Mouse (Mus musculus) lung, embryonic 16.5 days (tissue): ENCODE data around the gene Col5a2. TPM values are rescaled to one million over a fixed set of nuclear protein-coding genes. Genes with fewer than 3 reads are reported as not detected.
"Not testable (repeated sequence)": the region's sequence is repeated elsewhere in the genome, so short reads cannot be mapped to it uniquely, and the experiment has no call there.

Experiments
- ATAC-seq: fragments of 200-750 bp; cut with Nextera tagmentation; 2 replicates; pipeline ENCODE4 v1.8.0; 2017; ENCODE audit warnings: low read depth, mild to moderate bottlenecking, moderate library complexity
- H3K27ac ChIP-seq: fragments of 300-500 bp; sonication (generic); 2 replicates; pipeline ENCODE4 v1.5.1; 2014; ENCODE audit warnings: mild to moderate bottlenecking, control low read depth, low read length
- H3K27me3 ChIP-seq: fragments of 300-500 bp; sonication (generic); 2 replicates; pipeline ENCODE4 v1.6.1; 2014; ENCODE audit warnings: low read depth, low read length, mixed read lengths; ENCODE audit not compliant: control insufficient read depth, insufficient read depth
- H3K36me3 ChIP-seq: fragments of 300-500 bp; sonication (generic); 2 replicates; pipeline ENCODE4 v1.6.1; 2014; ENCODE audit warnings: low read length; ENCODE audit not compliant: control insufficient read depth, insufficient read depth
- H3K4me1 ChIP-seq: fragments of 300-500 bp; sonication (generic); replicated peaks from 2 replicates; pipeline ENCODE4 v1.6.1; 2014; ENCODE audit warnings: low read length, mixed read lengths; ENCODE audit not compliant: control insufficient read depth, insufficient read depth
- H3K4me2 ChIP-seq: fragments of 300-500 bp; sonication (generic); 2 replicates; pipeline ENCODE4 v1.6.1; 2014; ENCODE audit warnings: low read depth, low read length, control low read depth
- H3K4me3 ChIP-seq: fragments of 300-500 bp; sonication (generic); 2 replicates; pipeline ENCODE4 v1.5.1; 2014; ENCODE audit warnings: mild to moderate bottlenecking, low read length, control low read depth
- H3K9ac ChIP-seq: fragments of 300-500 bp; sonication (generic); 2 replicates; pipeline ENCODE4 v1.6.1; 2014; ENCODE audit warnings: low read length, control low read depth
- H3K9me3 ChIP-seq: fragments of 300-500 bp; sonication (generic); 2 replicates; pipeline ENCODE4 v1.6.1; 2016; ENCODE audit warnings: low read length; ENCODE audit not compliant: control insufficient read depth
- WGBS: fragments of 180-500 bp; shearing (Covaris S2); extraction: QIAGEN DNeasy Blood & Tissue Kit; methylation state at CpG from one replicate; pipeline ENCODE4 v1.1.7; 2014; 5-methylcytosine and 5-hydroxymethylcytosine counted together
- polyA plus RNA-seq: library from polyadenylated mRNA; unstranded; fragments of >200 nt; fragmentation: Nextera tagmentation; extraction: Ambion mirVana; gene quantifications from 2 replicates; pipeline ENCODE4 v1.2.1, GENCODE M21; 2015

Col5a2 gene
- 77.4 and 83.7 TPM in 2 replicates for polyA plus RNA-seq

- Histone ChIP-seq H3K4me3 (peak within 1 kb of the TSS; percentile 48), H3K9me3 (no peaks in the 10 kb centered on the region), H3K27me3 (no peaks in the 10 kb centered on the region), H3K36me3 (no peaks in the 10 kb centered on the region), H3K27ac (peak within 1 kb of the TSS; percentile 65), H3K4me1 (no peaks in the 10 kb centered on the region), H3K9ac (peak within 1 kb of the TSS; percentile 65), H3K4me2 (peak within 1 kb of the TSS; percentile 48)
- ATAC-seq, result peak; percentile 93
- 12% methylated on average over 12 of the region's 12 CpGs for WGBS
Observed at GRCm38 (mm10) chr1:45502865-45503332, at the start of gene Col5a2. Gene Col5a2, minus strand, starts transcription at chr1:45503282.

GRCm38 (mm10) chr1:45550531-45550930 is 47.4 kb upstream of the Col5a2 start:
- no peaks in the 10 kb centered on the region for H3K27me3 ChIP-seq

GRCm38 (mm10) chr1:45541888-45542287 is 38.8 kb upstream of the Col5a2 start:
- no peaks in the 10 kb centered on the region for H3K9me3 ChIP-seq
- no peak overlapping the region for H3K4me3 ChIP-seq
- ATAC-seq, result peak; percentile 93
- H3K4me1 ChIP-seq, result peaks cover 6% of the 10 kb centered on the region; the same call in 1 of the 2 replicates
- no peaks in the 10 kb centered on the region for H3K27me3 ChIP-seq
- H3K36me3 ChIP-seq, result no peaks in the 10 kb centered on the region
- no peak overlapping the region for H3K9ac ChIP-seq
- H3K4me2 ChIP-seq, result 0 out of 2 replicates have a peak overlapping the region, but pooled peaks have one; percentile 25
- H3K27ac ChIP-seq, result peak overlapping the region; percentile 61
- 9% methylated on average over 1 of the region's 1 CpGs for WGBS

More at GRCm38 (mm10) chr1:45550531-45550930, 47.4 kb upstream of the Col5a2 start:
- H3K36me3 ChIP-seq, result no peaks in the 10 kb centered on the region
- H3K4me1 ChIP-seq, result no peaks in the 10 kb centered on the region
- ATAC-seq, result peak; percentile 47; the same call in 1 of the 2 replicates
- 47% methylated on average over 4 of the region's 4 CpGs for WGBS
- H3K27ac ChIP-seq, result no peak overlapping the region
- no peaks in the 10 kb centered on the region for H3K9me3 ChIP-seq
- no peak overlapping the region for H3K9ac ChIP-seq
- H3K4me3 ChIP-seq, result no peak overlapping the region
- no peak overlapping the region for H3K4me2 ChIP-seq

GRCm38 (mm10) chr1:45541161-45541560 is 38.1 kb upstream of the Col5a2 start:
- Histone ChIP-seq H3K27me3 (no peaks in the 10 kb centered on the region), H3K4me1 (peaks cover 6% of the 10 kb centered on the region; the same call in 1 of the 2 replicates), H3K4me3 (no peak overlapping the region), H3K9me3 (no peaks in the 10 kb centered on the region), H3K9ac (no peak overlapping the region), H3K4me2 (no peak overlapping the region), H3K27ac (0 out of 2 replicates have a peak overlapping the region, but pooled peaks have one; percentile 39), H3K36me3 (no peaks in the 10 kb centered on the region)
- ATAC-seq, result peak; percentile 26; the same call in 1 of the 2 replicates
- 35% methylated on average over 2 of the region's 2 CpGs for WGBS

- no peak overlapping the region for H3K4me3 ChIP-seq
- no peak overlapping the region for H3K9ac ChIP-seq
- no peaks in the 10 kb centered on the region for H3K36me3 ChIP-seq
- WGBS, result 74% methylated on average over 2 of the region's 2 CpGs
- ATAC-seq, result no peak
- H3K4me1 ChIP-seq, result no peaks in the 10 kb centered on the region; the same call in 1 of the 2 replicates
- no peaks in the 10 kb centered on the region for H3K9me3 ChIP-seq
- H3K27ac ChIP-seq, result no peak overlapping the region
- no peaks in the 10 kb centered on the region for H3K27me3 ChIP-seq
- H3K4me2 ChIP-seq, result no peak overlapping the region
Observed at GRCm38 (mm10) chr1:45531486-45531885, 28.4 kb upstream of the Col5a2 start.

GRCm38 (mm10) chr1:45527476-45527875 is 24.4 kb upstream of the Col5a2 start:
- not testable (repeated sequence) for H3K4me1 ChIP-seq, H3K27ac ChIP-seq, H3K27me3 ChIP-seq, ATAC-seq, H3K36me3 ChIP-seq, H3K4me2 ChIP-seq, H3K9ac ChIP-seq, H3K4me3 ChIP-seq, H3K9me3 ChIP-seq

GRCm38 (mm10) chr1:45523601-45524000 is 20.5 kb upstream of the Col5a2 start:
- ATAC-seq, result no peak

GRCm38 (mm10) chr1:45521486-45521885 is 18.4 kb upstream of the Col5a2 start:
- no peak overlapping the region for H3K27ac ChIP-seq
- no peaks in the 10 kb centered on the region for H3K27me3 ChIP-seq
- no peaks in the 10 kb centered on the region for H3K4me1 ChIP-seq
- no peak for ATAC-seq
- no peak overlapping the region for H3K4me2 ChIP-seq
- H3K36me3 ChIP-seq, result no peaks in the 10 kb centered on the region
- no peak overlapping the region for H3K9ac ChIP-seq
- no peaks in the 10 kb centered on the region for H3K9me3 ChIP-seq
- no peak overlapping the region for H3K4me3 ChIP-seq
- WGBS, result 63% methylated on average over 2 of the region's 2 CpGs

More at GRCm38 (mm10) chr1:45523601-45524000, 20.5 kb upstream of the Col5a2 start:
- Histone ChIP-seq H3K4me3 (no peak overlapping the region), H3K4me2 (no peak overlapping the region), H3K27ac (no peak overlapping the region), H3K9me3 (no peaks in the 10 kb centered on the region), H3K36me3 (no peaks in the 10 kb centered on the region), H3K27me3 (no peaks in the 10 kb centered on the region), H3K4me1 (no peaks in the 10 kb centered on the region), H3K9ac (no peak overlapping the region)
- WGBS, result 72% methylated on average over 3 of the region's 3 CpGs

- Histone ChIP-seq H3K9ac (peak overlapping the region; percentile 65), H3K36me3 (no peaks in the 10 kb centered on the region), H3K9me3 (no peaks in the 10 kb centered on the region), H3K4me3 (peak overlapping the region; percentile 48), H3K4me1 (no peaks in the 10 kb centered on the region), H3K27ac (peak overlapping the region; percentile 65), H3K4me2 (peak overlapping the region; percentile 48), H3K27me3 (no peaks in the 10 kb centered on the region)
- 2% methylated on average over 11 of the region's 11 CpGs for WGBS
- peak; percentile 72 for ATAC-seq
Observed at GRCm38 (mm10) chr1:45502241-45502741, 791 bp downstream of the Col5a2 start.
